Mouse (Mus musculus): ENCODE measurements around the gene Tmtc2. TPM values are rescaled to one million over a fixed set of nuclear protein-coding genes. Genes with fewer than 3 reads are reported as not detected.

The Tmtc2 gene
- polyA plus RNA-seq, 1 experiment = 5.2 TPM

GRCm38 (mm10) chr10:105557581-105557980 lies 16.7 kb downstream of the Tmtc2 start:
- no peak for TF ChIP-seq CTCF (IDR thresholded peaks at IDR 0.05; ENCODE audit: extremely low read depth, insufficient read depth, low read length)
- TF ChIP-seq POLR2A (IDR thresholded peaks at IDR 0.05; ENCODE audit: extremely low read depth, insufficient read depth, low read length) = no peak
- no peak overlapping the region for H3K27ac ChIP-seq (ENCODE audit: insufficient read depth, low read length)
- H3K4me3 ChIP-seq (ENCODE audit: insufficient read depth, low read length) = no peak overlapping the region
- no peaks in the 10 kb centered on the region; the same call in 1 of the 2 replicates for H3K4me1 ChIP-seq (ENCODE audit: control insufficient read depth, insufficient read depth, low read length)

GRCm38 (mm10) chr10:105556890-105557572 lies 17.2 kb downstream of the Tmtc2 start:
- TF ChIP-seq POLR2A (IDR thresholded peaks at IDR 0.05; ENCODE audit: extremely low read depth, insufficient read depth, low read length) = no peak
- no peak for TF ChIP-seq CTCF (IDR thresholded peaks at IDR 0.05; ENCODE audit: extremely low read depth, insufficient read depth, low read length)
- Histone ChIP-seq H3K4me1 (ENCODE audit: control insufficient read depth, insufficient read depth, low read length) (no peaks in the 10 kb centered on the region; the same call in 1 of the 2 replicates), H3K27ac (ENCODE audit: insufficient read depth, low read length) (no peak overlapping the region), H3K4me3 (ENCODE audit: insufficient read depth, low read length) (no peak overlapping the region)

- no peak overlapping the region for H3K27ac ChIP-seq (ENCODE audit: insufficient read depth, low read length)
- H3K4me3 ChIP-seq (ENCODE audit: insufficient read depth, low read length) = no peak overlapping the region
- TF ChIP-seq POLR2A (IDR thresholded peaks at IDR 0.05; ENCODE audit: extremely low read depth, insufficient read depth, low read length) = no peak
- no peak for TF ChIP-seq CTCF (IDR thresholded peaks at IDR 0.05; ENCODE audit: extremely low read depth, insufficient read depth, low read length)
- no peaks in the 10 kb centered on the region; the same call in 1 of the 2 replicates for H3K4me1 ChIP-seq (ENCODE audit: control insufficient read depth, insufficient read depth, low read length)
Measured at GRCm38 (mm10) chr10:105554153-105554552, 20.1 kb downstream of the Tmtc2 start.

GRCm38 (mm10) chr10:105548040-105548439 lies 26.2 kb downstream of the Tmtc2 start:
- Histone ChIP-seq H3K27ac (ENCODE audit: insufficient read depth, low read length) (no peak overlapping the region), H3K4me1 (ENCODE audit: control insufficient read depth, insufficient read depth, low read length) (no peaks in the 10 kb centered on the region; the same call in 1 of the 2 replicates), H3K4me3 (ENCODE audit: insufficient read depth, low read length) (no peak overlapping the region)
- TF ChIP-seq CTCF (IDR thresholded peaks at IDR 0.05; ENCODE audit: extremely low read depth, insufficient read depth, low read length) = no peak
- no peak for TF ChIP-seq POLR2A (IDR thresholded peaks at IDR 0.05; ENCODE audit: extremely low read depth, insufficient read depth, low read length)

- TF ChIP-seq POLR2A (IDR thresholded peaks at IDR 0.05; ENCODE audit: extremely low read depth, insufficient read depth, low read length) = no peak
- TF ChIP-seq CTCF (IDR thresholded peaks at IDR 0.05; ENCODE audit: extremely low read depth, insufficient read depth, low read length) = no peak
- no peak overlapping the region for H3K4me3 ChIP-seq (ENCODE audit: insufficient read depth, low read length)
- H3K27ac ChIP-seq (ENCODE audit: insufficient read depth, low read length) = no peak overlapping the region
- H3K4me1 ChIP-seq (ENCODE audit: control insufficient read depth, insufficient read depth, low read length) = no peaks in the 10 kb centered on the region; the same call in 1 of the 2 replicates
Measured at GRCm38 (mm10) chr10:105544004-105545003, 29.9 kb downstream of the Tmtc2 start.

GRCm38 (mm10) chr10:105542081-105542480 lies 32.2 kb downstream of the Tmtc2 start:
- no peak overlapping the region for H3K4me3 ChIP-seq (ENCODE audit: insufficient read depth, low read length)
- no peak overlapping the region for H3K27ac ChIP-seq (ENCODE audit: insufficient read depth, low read length)
- TF ChIP-seq CTCF (IDR thresholded peaks at IDR 0.05; ENCODE audit: extremely low read depth, insufficient read depth, low read length) (no peak), POLR2A (IDR thresholded peaks at IDR 0.05; ENCODE audit: extremely low read depth, insufficient read depth, low read length) (no peak)
- H3K4me1 ChIP-seq (ENCODE audit: control insufficient read depth, insufficient read depth, low read length) = no peaks in the 10 kb centered on the region; the same call in 1 of the 2 replicates

GRCm38 (mm10) chr10:105539697-105540096 lies 34.6 kb downstream of the Tmtc2 start:
- Histone ChIP-seq H3K4me3 (ENCODE audit: insufficient read depth, low read length) (no peak overlapping the region), H3K4me1 (ENCODE audit: control insufficient read depth, insufficient read depth, low read length) (no peaks in the 10 kb centered on the region), H3K27ac (ENCODE audit: insufficient read depth, low read length) (no peak overlapping the region)
- TF ChIP-seq POLR2A (IDR thresholded peaks at IDR 0.05; ENCODE audit: extremely low read depth, insufficient read depth, low read length) = no peak
- TF ChIP-seq CTCF (IDR thresholded peaks at IDR 0.05; ENCODE audit: extremely low read depth, insufficient read depth, low read length) = no peak

- TF ChIP-seq CTCF (IDR thresholded peaks at IDR 0.05; ENCODE audit: extremely low read depth, insufficient read depth, low read length) (no peak), POLR2A (IDR thresholded peaks at IDR 0.05; ENCODE audit: extremely low read depth, insufficient read depth, low read length) (no peak)
- Histone ChIP-seq H3K4me1 (ENCODE audit: control insufficient read depth, insufficient read depth, low read length) (no peaks in the 10 kb centered on the region), H3K27ac (ENCODE audit: insufficient read depth, low read length) (no peak overlapping the region), H3K4me3 (ENCODE audit: insufficient read depth, low read length) (no peak overlapping the region)
Measured at GRCm38 (mm10) chr10:105536910-105537309, 37.3 kb downstream of the Tmtc2 start.

GRCm38 (mm10) chr10:105535848-105536247 lies 38.4 kb downstream of the Tmtc2 start:
- Histone ChIP-seq H3K27ac (ENCODE audit: insufficient read depth, low read length) (no peak overlapping the region), H3K4me1 (ENCODE audit: control insufficient read depth, insufficient read depth, low read length) (no peaks in the 10 kb centered on the region), H3K4me3 (ENCODE audit: insufficient read depth, low read length) (no peak overlapping the region)
- TF ChIP-seq POLR2A (IDR thresholded peaks at IDR 0.05; ENCODE audit: extremely low read depth, insufficient read depth, low read length) = no peak
- TF ChIP-seq CTCF (IDR thresholded peaks at IDR 0.05; ENCODE audit: extremely low read depth, insufficient read depth, low read length) = no peak

All from cortical plate, adult 2 months (tissue).